Mouse (Mus musculus): Measurements from ENCODE around the gene Map1b. TPM values are rescaled to one million over a fixed set of nuclear protein-coding genes. Genes with fewer than 3 reads are reported as not detected.
A peak's percentile ranks its signal among the peaks of the same experiment; 100 is the strongest.

Gene Map1b
- total RNA-seq, 1 experiment from 2014 or later, result 0.35 TPM

DNA sequence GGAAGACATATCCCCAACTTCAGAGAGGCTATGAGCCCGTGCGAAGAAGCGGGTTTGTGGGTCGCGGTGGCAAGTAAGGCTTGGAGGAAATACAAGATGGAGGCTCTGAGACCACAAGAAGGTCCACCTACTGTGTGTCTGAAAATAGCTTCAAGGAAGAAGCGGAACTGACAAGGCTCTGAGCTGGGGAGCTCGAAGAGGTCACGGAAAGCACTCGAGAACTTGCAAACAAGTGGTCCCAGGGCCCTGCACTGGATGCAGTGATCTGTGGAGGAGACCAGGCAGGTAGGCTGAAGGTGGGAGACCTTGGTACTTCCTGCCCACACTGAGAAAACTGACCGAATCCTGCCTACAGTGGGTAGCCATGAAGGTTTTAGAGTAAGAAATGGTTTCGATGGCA, 22.5 kb upstream of the Map1b start:
- ATAC-seq (ENCODE audit: extremely low read depth, insufficient number of reproducible peaks, low FRiP score, poor library complexity, severe bottlenecking), result no peak

DNA sequence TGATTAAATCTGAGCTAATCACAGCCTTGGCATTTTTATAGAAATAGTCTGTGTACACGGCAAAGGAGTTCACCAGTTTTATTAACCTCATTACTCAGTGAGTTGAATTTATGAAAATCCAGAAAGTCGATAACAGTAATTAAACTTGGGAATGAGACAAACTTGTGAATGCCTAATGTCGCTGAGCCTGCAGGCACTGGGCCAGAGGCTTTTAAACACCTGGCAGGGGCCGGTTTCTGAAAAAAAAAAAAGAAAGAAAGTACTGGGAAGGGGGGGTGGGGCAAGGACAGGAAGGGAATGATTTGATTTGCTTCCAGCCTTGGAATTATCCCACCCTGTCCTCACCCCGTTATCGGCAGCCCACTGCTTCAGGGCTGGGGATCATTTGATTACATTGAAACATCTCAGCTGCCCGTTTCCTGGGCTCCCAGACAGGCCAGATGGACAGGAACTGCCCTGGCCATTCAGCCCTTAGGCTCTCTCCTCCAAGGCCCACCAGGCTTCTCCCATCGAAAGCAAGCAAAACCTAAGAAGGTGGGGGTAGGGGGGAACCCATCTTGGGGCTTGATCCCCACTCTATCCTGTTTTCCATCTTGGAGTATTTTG, 21.7 kb upstream of the Map1b start:
- no peak for ATAC-seq (ENCODE audit: extremely low read depth, insufficient number of reproducible peaks, low FRiP score, poor library complexity, severe bottlenecking)

DNA sequence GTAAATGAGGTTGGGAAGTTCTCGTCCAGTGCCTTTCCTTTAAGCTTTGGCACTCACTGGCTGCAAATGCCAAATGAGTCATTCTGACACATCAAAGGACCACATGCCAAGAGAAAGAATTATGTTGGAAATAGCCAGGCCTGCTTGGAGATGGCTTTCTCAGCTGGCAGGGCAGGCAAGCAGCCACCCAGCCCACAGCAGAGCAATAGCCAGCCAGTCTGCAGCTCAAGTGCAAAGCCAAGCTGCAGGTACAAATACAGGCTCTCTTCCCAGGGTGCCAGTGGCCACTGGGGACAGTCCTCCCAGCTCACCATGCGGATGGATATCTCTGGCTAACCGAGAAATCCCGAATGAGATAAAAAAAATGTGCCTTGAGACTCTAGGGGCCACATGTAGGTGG, 12.1 kb upstream of the Map1b start:
- ATAC-seq (ENCODE audit: extremely low read depth, insufficient number of reproducible peaks, low FRiP score, poor library complexity, severe bottlenecking), result no peak

- no peak for ATAC-seq (ENCODE audit: extremely low read depth, insufficient number of reproducible peaks, low FRiP score, poor library complexity, severe bottlenecking)
Measured at GRCm38 (mm10) chr13:99527936-99528335, 11.6 kb upstream of the Map1b start.

DNA sequence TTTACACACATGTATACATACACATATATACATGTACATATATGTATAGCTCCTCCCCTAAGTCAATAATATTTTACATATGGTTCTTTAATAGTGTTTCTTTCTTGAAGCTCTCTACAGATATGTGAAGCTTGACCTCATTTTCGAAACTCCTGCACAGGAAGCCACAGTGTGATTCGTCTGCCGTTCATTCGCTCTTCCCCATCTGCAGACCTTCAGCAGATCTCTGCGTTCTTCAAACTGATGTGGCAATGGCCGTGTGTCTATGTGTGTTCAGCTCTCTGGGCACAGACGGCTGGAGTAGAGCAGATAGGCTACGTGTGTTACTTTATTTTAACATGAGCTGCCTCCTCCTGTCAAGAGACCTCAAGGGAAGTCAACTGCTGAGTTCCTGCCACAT, 9.2 kb upstream of the Map1b start:
- ATAC-seq (ENCODE audit: extremely low read depth, insufficient number of reproducible peaks, low FRiP score, poor library complexity, severe bottlenecking), result no peak

GRCm38 (mm10) chr13:99517836-99518235, 1.5 kb upstream of the Map1b start:
- no peak for ATAC-seq (ENCODE audit: extremely low read depth, insufficient number of reproducible peaks, low FRiP score, poor library complexity, severe bottlenecking)

GRCm38 (mm10) chr13:99515736-99516447, 448 bp downstream of the Map1b start:
- ATAC-seq (ENCODE audit: extremely low read depth, insufficient number of reproducible peaks, low FRiP score, poor library complexity, severe bottlenecking), result no peak

GRCm38 (mm10) chr13:99514917-99515591, 1.3 kb downstream of the Map1b start:
- no peak for ATAC-seq (ENCODE audit: extremely low read depth, insufficient number of reproducible peaks, low FRiP score, poor library complexity, severe bottlenecking)

- ATAC-seq (ENCODE audit: extremely low read depth, insufficient number of reproducible peaks, low FRiP score, poor library complexity, severe bottlenecking), result no peak
Measured at GRCm38 (mm10) chr13:99513990-99514389, 2.4 kb downstream of the Map1b start.

GRCm38 (mm10) chr13:99513138-99513537, 3.2 kb downstream of the Map1b start:
- ATAC-seq (ENCODE audit: extremely low read depth, insufficient number of reproducible peaks, low FRiP score, poor library complexity, severe bottlenecking), result no peak

- ATAC-seq (ENCODE audit: extremely low read depth, insufficient number of reproducible peaks, low FRiP score, poor library complexity, severe bottlenecking), result no peak
Measured at GRCm38 (mm10) chr13:99509896-99510295, 6.4 kb downstream of the Map1b start.

GRCm38 (mm10) chr13:99506580-99506962, 9.8 kb downstream of the Map1b start:
- no peak for ATAC-seq (ENCODE audit: extremely low read depth, insufficient number of reproducible peaks, low FRiP score, poor library complexity, severe bottlenecking)

DNA sequence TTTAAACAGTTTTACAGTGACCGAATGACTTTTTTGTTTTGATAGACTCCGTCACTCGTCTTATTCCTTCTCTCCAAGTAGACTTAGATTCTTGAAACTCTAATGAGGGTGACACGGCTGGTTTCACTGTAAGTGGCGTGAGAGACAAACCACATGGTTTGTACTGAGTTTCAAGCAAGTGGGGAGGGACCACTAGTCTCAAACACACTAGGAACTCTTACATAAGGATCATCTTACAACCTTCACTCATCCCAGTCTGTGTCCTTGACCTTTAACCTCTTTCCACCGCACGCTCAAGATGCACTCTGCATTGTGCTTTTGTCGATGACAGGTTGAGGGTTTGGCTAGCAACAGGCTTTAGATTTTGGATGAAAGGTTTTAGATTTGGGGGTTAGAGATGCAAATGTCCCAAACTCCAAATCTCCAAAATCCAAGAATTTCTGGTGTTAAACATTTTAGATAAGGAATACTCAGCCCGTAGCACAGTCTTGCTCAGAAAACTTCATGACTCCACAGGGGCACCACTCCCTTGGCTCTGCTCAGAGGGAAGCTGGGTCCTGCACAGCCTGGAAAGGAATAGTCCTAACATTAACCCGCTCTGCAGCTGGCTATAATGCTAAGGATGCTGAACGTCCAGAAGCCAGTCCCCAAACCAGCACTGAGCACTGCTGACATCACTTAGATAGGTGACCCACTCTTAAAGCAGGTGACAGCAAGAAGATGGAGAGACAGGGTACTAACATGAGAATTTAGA, 10.3 kb downstream of the Map1b start:
- ATAC-seq (ENCODE audit: extremely low read depth, insufficient number of reproducible peaks, low FRiP score, poor library complexity, severe bottlenecking), result no peak

- ATAC-seq (ENCODE audit: extremely low read depth, insufficient number of reproducible peaks, low FRiP score, poor library complexity, severe bottlenecking), result no peak
Measured at GRCm38 (mm10) chr13:99503370-99503979, 12.9 kb downstream of the Map1b start.

GRCm38 (mm10) chr13:99502911-99503310, 13.4 kb downstream of the Map1b start:
- peak; percentile 65 for ATAC-seq (ENCODE audit: extremely low read depth, insufficient number of reproducible peaks, low FRiP score, poor library complexity, severe bottlenecking)

- ATAC-seq (ENCODE audit: extremely low read depth, insufficient number of reproducible peaks, low FRiP score, poor library complexity, severe bottlenecking), result no peak
Measured at GRCm38 (mm10) chr13:99502126-99502744, 14.1 kb downstream of the Map1b start.

GRCm38 (mm10) chr13:99501393-99501792, 14.9 kb downstream of the Map1b start:
- ATAC-seq (ENCODE audit: extremely low read depth, insufficient number of reproducible peaks, low FRiP score, poor library complexity, severe bottlenecking), result no peak

DNA sequence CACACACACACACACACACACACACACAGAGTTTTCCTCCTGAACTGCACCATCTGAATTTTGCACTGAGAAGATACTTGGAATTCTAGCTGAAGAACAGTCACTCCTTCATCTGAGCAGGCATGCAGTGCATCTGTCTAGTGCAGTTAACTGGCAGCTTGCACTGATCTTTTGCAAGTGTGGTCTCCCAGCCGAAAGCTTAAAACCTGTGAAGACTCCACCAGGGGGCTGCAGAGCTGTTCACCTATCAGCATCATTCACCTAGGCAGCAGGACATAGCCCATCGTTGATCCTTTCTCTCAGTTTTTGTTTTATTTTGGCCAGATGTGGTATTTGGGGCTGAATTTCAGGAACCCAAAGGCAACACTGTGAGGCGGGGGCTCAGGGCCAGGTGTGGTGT, 15.7 kb downstream of the Map1b start:
- ATAC-seq (ENCODE audit: extremely low read depth, insufficient number of reproducible peaks, low FRiP score, poor library complexity, severe bottlenecking), result no peak

DNA sequence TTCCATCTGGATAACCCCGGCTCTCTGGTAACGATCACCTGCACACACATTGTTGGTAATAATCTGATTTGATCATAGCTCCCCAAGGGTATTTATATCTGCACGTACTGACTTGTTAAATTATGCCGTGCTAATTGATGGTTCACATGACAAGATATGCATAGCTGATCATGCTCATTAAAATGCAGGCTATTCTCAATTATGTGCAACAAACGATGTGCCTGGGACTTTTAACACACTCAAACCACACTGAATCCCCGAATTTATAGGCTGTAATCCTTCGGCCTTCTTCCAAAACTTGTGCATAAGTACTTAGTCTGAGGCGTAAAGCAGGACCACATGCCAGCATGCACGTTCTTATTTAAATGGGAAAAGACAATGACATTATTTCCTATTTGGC, 16.6 kb downstream of the Map1b start:
- ATAC-seq (ENCODE audit: extremely low read depth, insufficient number of reproducible peaks, low FRiP score, poor library complexity, severe bottlenecking), result no peak

Measured in neutrophil, adult 5-6 weeks (primary cell).